Mouse (Mus musculus) embryonic facial prominence, embryonic 13.5 days (tissue): ENCODE data around the gene Zscan10. TPM values are rescaled to one million over a fixed set of nuclear protein-coding genes. Genes with fewer than 3 reads are reported as not detected.
A peak's percentile ranks its signal among the peaks of the same experiment; 100 is the strongest.

Source experiments
- ATAC-seq: fragments of 200-750 bp; cut with Nextera tagmentation; 2 replicates; pipeline ENCODE4 v1.8.0; 2017; ENCODE audit warnings: low read depth; ENCODE audit not compliant: insufficient number of reproducible peaks, insufficient read depth, low FRiP score, low TSS enrichment
- H3K27ac ChIP-seq: fragments of 300-500 bp; sonication (generic); 2 replicates; pipeline ENCODE4 v1.5.1; 2015; ENCODE audit warnings: moderate library complexity, mild to moderate bottlenecking, inconsistent platforms
- H3K27me3 ChIP-seq: fragments of 300-500 bp; sonication (generic); 2 replicates; pipeline ENCODE4 v1.6.1; 2015; ENCODE audit warnings: mild to moderate bottlenecking, inconsistent platforms
- H3K36me3 ChIP-seq: fragments of 300-500 bp; sonication (generic); 2 replicates; pipeline ENCODE4 v1.6.1; 2015; ENCODE audit warnings: mild to moderate bottlenecking, inconsistent platforms
- H3K4me1 ChIP-seq: fragments of 300-500 bp; sonication (generic); 2 replicates; pipeline ENCODE4 v1.6.1; 2015; ENCODE audit warnings: inconsistent platforms
- H3K4me2 ChIP-seq: fragments of 300-500 bp; sonication (generic); 2 replicates; pipeline ENCODE4 v1.6.1; 2015; ENCODE audit warnings: moderate library complexity, mild to moderate bottlenecking, inconsistent platforms
- H3K4me3 ChIP-seq: fragments of 300-500 bp; sonication (generic); 2 replicates; pipeline ENCODE4 v1.5.1; 2015; ENCODE audit warnings: mild to moderate bottlenecking, inconsistent platforms
- H3K9ac ChIP-seq: fragments of 300-500 bp; sonication (generic); 2 replicates; pipeline ENCODE4 v1.6.1; 2015; ENCODE audit warnings: mild to moderate bottlenecking, inconsistent platforms
- H3K9me3 ChIP-seq: fragments of 300-500 bp; sonication (generic); 2 replicates; pipeline ENCODE4 v1.6.1; 2016; ENCODE audit warnings: inconsistent platforms
- WGBS: fragments of 180-500 bp; shearing (Covaris S2); methylation state at CpG from one replicate; pipeline ENCODE4 v1.1.7; 2015; ENCODE audit warnings: mixed read lengths; 5-methylcytosine and 5-hydroxymethylcytosine counted together
- polyA plus RNA-seq: library from polyadenylated mRNA; unstranded; fragments of >200 nt; fragmentation: Nextera tagmentation; extraction: Ambion mirVana; gene quantifications from 2 replicates; pipeline ENCODE4 v1.2.1, GENCODE M21; 2015

Gene Zscan10
- polyA plus RNA-seq, 1 experiment from 2014 or later, result 0.27 TPM

- Histone ChIP-seq H3K27me3 (peaks cover 7% of the 10 kb centered on the region), H3K27ac (no peak overlapping the region), H3K9me3 (no peaks in the 10 kb centered on the region), H3K4me2 (no peak overlapping the region), H3K9ac (no peak overlapping the region), H3K4me1 (no peaks in the 10 kb centered on the region), H3K36me3 (no peaks in the 10 kb centered on the region), H3K4me3 (no peak overlapping the region)
- 44% methylated on average over 2 of the region's 2 CpGs for WGBS
- ATAC-seq, result no peak
Observed at GRCm38 (mm10) chr17:23654410-23654809, 53.8 kb downstream of the Zscan10 start.

- no peak for ATAC-seq
- H3K9me3 ChIP-seq, result no peaks in the 10 kb centered on the region
- peaks cover 47% of the 10 kb centered on the region for H3K27me3 ChIP-seq
- H3K4me1 ChIP-seq, result 0 out of 2 replicates have a peak, but pooled peaks cover 6% of the 10 kb centered on the region
- no peak overlapping the region for H3K9ac ChIP-seq
- no peak overlapping the region for H3K4me3 ChIP-seq
- H3K36me3 ChIP-seq, result no peaks in the 10 kb centered on the region
- H3K27ac ChIP-seq, result no peak overlapping the region
- WGBS, result 83% methylated on average over 3 of the region's 3 CpGs
- H3K4me2 ChIP-seq, result no peak overlapping the region
Observed at GRCm38 (mm10) chr17:23658450-23658849, 57.8 kb downstream of the Zscan10 start.

GRCm38 (mm10) chr17:23660117-23660875 is 59.6 kb downstream of the Zscan10 start, which contains the start of gene Bicdl2:
TSS of gene Bicdl2 (plus strand) at chr17:23660506.
- H3K27me3 ChIP-seq, result peaks cover 47% of the 10 kb centered on the region
- no peak within 1 kb of the TSS for H3K27ac ChIP-seq
- H3K4me1 ChIP-seq, result peaks cover 14% of the 10 kb centered on the region
- 6% methylated on average over 27 of the region's 27 CpGs for WGBS
- H3K4me3 ChIP-seq, result peak within 1 kb of the TSS; percentile 24
- no peak within 1 kb of the TSS for H3K9ac ChIP-seq
- no peaks in the 10 kb centered on the region for H3K36me3 ChIP-seq
- H3K9me3 ChIP-seq, result no peaks in the 10 kb centered on the region
- ATAC-seq, result no peak
- H3K4me2 ChIP-seq, result peak within 1 kb of the TSS; percentile 45

Other genes starting within 250 kb of the Zscan10 start
- gene Vmn2r116, start 216.3 kb upstream of the Zscan10 start, polyA plus RNA-seq, result not detected in 2 replicates
- not detected in 2 replicates for gene Vmn2r117, start 121.2 kb upstream of the Zscan10 start, polyA plus RNA-seq
- gene Zfp213, start 36.6 kb upstream of the Zscan10 start, polyA plus RNA-seq, result 20.0 and 22.5 TPM in 2 replicates
- 18.2 and 21.9 TPM in 2 replicates for gene Zfp13, start 1.4 kb upstream of the Zscan10 start, polyA plus RNA-seq
- 0.55 and 0.77 TPM in 2 replicates for gene Mmp25, start 44.4 kb downstream of the Zscan10 start, polyA plus RNA-seq
- 3.8 TPM in 2 replicates for gene Bicdl2, start 59.6 kb downstream of the Zscan10 start, polyA plus RNA-seq
- 64.0 and 79.4 TPM in 2 replicates for gene Hcfc1r1, start 72.7 kb downstream of the Zscan10 start, polyA plus RNA-seq
- 46.6 and 53.5 TPM in 2 replicates for gene Thoc6, start 73.0 kb downstream of the Zscan10 start, polyA plus RNA-seq
- gene Tnfrsf12a, start 76.6 kb downstream of the Zscan10 start, polyA plus RNA-seq, result 10.4 and 13.1 TPM in 2 replicates
- 34.8 and 47.1 TPM in 2 replicates for gene Cldn6, start 78.4 kb downstream of the Zscan10 start, polyA plus RNA-seq
- gene Cldn9, start 83.2 kb downstream of the Zscan10 start, polyA plus RNA-seq, result 8.7 and 14.3 TPM in 2 replicates
- 0.25 and 0.32 TPM in 2 replicates for gene 1520401A03Rik, start 121.9 kb downstream of the Zscan10 start, polyA plus RNA-seq
- gene Pkmyt1, start 125.5 kb downstream of the Zscan10 start, polyA plus RNA-seq, result 49.3 and 56.2 TPM in 2 replicates
- 12.4 and 12.5 TPM in 2 replicates for gene Paqr4, start 140.0 kb downstream of the Zscan10 start, polyA plus RNA-seq
- 31.7 and 42.3 TPM in 2 replicates for gene Kremen2, start 145.0 kb downstream of the Zscan10 start, polyA plus RNA-seq
- 90.2 and 95.6 TPM in 2 replicates for gene Flywch1, start 170.7 kb downstream of the Zscan10 start, polyA plus RNA-seq
- gene Flywch2, start 185.2 kb downstream of the Zscan10 start, polyA plus RNA-seq, result 54.1 and 65.1 TPM in 2 replicates
- gene Srrm2, start 189.7 kb downstream of the Zscan10 start, polyA plus RNA-seq, result 616 and 642 TPM in 2 replicates
- 1,169 and 1,240 TPM in 2 replicates for gene Elob, start 228.3 kb downstream of the Zscan10 start, polyA plus RNA-seq
- gene Prss33, start 235.2 kb downstream of the Zscan10 start, polyA plus RNA-seq, result 0.38 and 0.48 TPM in 2 replicates
- 0.78 TPM in 1 of 2 replicates, not detected in the other for gene Prss32, start 243.0 kb downstream of the Zscan10 start, polyA plus RNA-seq
- gene Prss41, start 243.3 kb downstream of the Zscan10 start, polyA plus RNA-seq, result 2.0 TPM in 2 replicates